Mouse (Mus musculus) heart, adult 2 months (tissue): ENCODE results near the gene Mcee.

Source experiments
- CTCF ChIP-seq: fragments of 200-600 bp; IDR thresholded peaks from 2 replicates; pipeline ENCODE4 v1.8.1; 2022; ENCODE audit warnings: antibody characterized with exemption, mild to moderate bottlenecking, moderate library complexity
- EP300 ChIP-seq: fragments of 200-500 bp; IDR thresholded peaks from 2 replicates; pipeline ENCODE4 v1.6.1; 2011; ENCODE audit warnings: low read depth, low read length, control low read depth; ENCODE audit not compliant: insufficient read depth
- POLR2A ChIP-seq: fragments of 200-500 bp; IDR thresholded peaks from 2 replicates; pipeline ENCODE4 v1.6.1; 2011; ENCODE audit warnings: mild to moderate bottlenecking, low read depth, low read length, control low read depth; ENCODE audit not compliant: insufficient read depth

- TF ChIP-seq CTCF = no peak
- TF ChIP-seq POLR2A = no peak
- no peak for TF ChIP-seq EP300
These were observed 44.6 kb upstream of the Mcee start for GRCm38 (mm10) chr7:64347813-64348212.
